Mouse (Mus musculus) embryonic facial prominence, embryonic 11.5 days (tissue): ENCODE results near the gene Rcan1. TPM values are rescaled to one million over a fixed set of nuclear protein-coding genes. Genes with fewer than 3 reads are reported as not detected.

Experiments used
- ATAC-seq: fragments of 200-750 bp; cut with Nextera tagmentation; replicated peaks from 2 replicates; pipeline ENCODE4 v1.8.0; 2017; ENCODE audit warnings: low read depth; ENCODE audit not compliant: insufficient number of reproducible peaks, low FRiP score, low TSS enrichment
- DNase-seq: peaks from one replicate; pipeline ENCODE4 v3.0.0-alpha.2; 2015; ENCODE audit warnings: low spot score
- H3K27ac ChIP-seq: fragments of 300-500 bp; sonication (generic); replicated peaks from 2 replicates; pipeline ENCODE4 v1.5.1; 2014; ENCODE audit warnings: mild to moderate bottlenecking, low read depth, low read length, control low read depth
- H3K27me3 ChIP-seq: fragments of 300-500 bp; sonication (generic); 2 replicates; pipeline ENCODE4 v1.6.1; 2014; ENCODE audit warnings: mild to moderate bottlenecking, low read length, moderate library complexity, mixed read lengths; ENCODE audit not compliant: control insufficient read depth, insufficient read depth
- H3K36me3 ChIP-seq: fragments of 300-500 bp; sonication (generic); replicated peaks from 2 replicates; pipeline ENCODE4 v1.6.1; 2014; ENCODE audit warnings: low read depth, mild to moderate bottlenecking, low read length, moderate library complexity, mixed read lengths; ENCODE audit not compliant: control insufficient read depth, insufficient read depth
- H3K4me1 ChIP-seq: fragments of 300-500 bp; sonication (generic); 2 replicates; pipeline ENCODE4 v1.6.1; 2014; ENCODE audit warnings: low read length, mixed read lengths; ENCODE audit not compliant: control insufficient read depth, insufficient read depth
- H3K4me2 ChIP-seq: fragments of 300-500 bp; sonication (generic); 2 replicates; pipeline ENCODE4 v1.6.1; 2014; ENCODE audit warnings: low read depth, mild to moderate bottlenecking, control low read depth, low read length, moderate library complexity
- H3K4me3 ChIP-seq: fragments of 300-500 bp; sonication (generic); 2 replicates; pipeline ENCODE4 v1.5.1; 2014; ENCODE audit warnings: low read depth, low read length, control low read depth
- H3K9ac ChIP-seq: fragments of 300-500 bp; sonication (generic); replicated peaks from 2 replicates; pipeline ENCODE4 v1.6.1; 2014; ENCODE audit warnings: mild to moderate bottlenecking, control low read depth, low read length
- H3K9me3 ChIP-seq: fragments of 300-500 bp; sonication (generic); replicated peaks from 2 replicates; pipeline ENCODE4 v1.6.1; 2016; ENCODE audit warnings: mild to moderate bottlenecking, low read length, inconsistent platforms, mixed read lengths; ENCODE audit not compliant: control insufficient read depth
- WGBS: fragments of 180-500 bp; shearing (Covaris S2); extraction: QIAGEN DNeasy Blood & Tissue Kit; methylation state at CpG from one replicate; pipeline ENCODE4 v1.1.7; 2014; 5-methylcytosine and 5-hydroxymethylcytosine counted together
- polyA plus RNA-seq: library from polyadenylated mRNA; unstranded; fragments of >200 nt; fragmentation: Nextera tagmentation; extraction: Ambion mirVana; gene quantifications from 2 replicates; pipeline ENCODE4 v1.2.1, GENCODE M21; 2014

The Rcan1 gene
- polyA plus RNA-seq, 1 experiment from 2014 or later, result 36.6 TPM

- no peak overlapping the region for H3K4me2 ChIP-seq
- no peak for DNase-seq
- no peak overlapping the region for H3K27ac ChIP-seq
- 55% methylated on average over 10 of the region's 10 CpGs for WGBS
- H3K36me3 ChIP-seq, result no peaks in the 10 kb centered on the region
- H3K4me3 ChIP-seq, result no peak overlapping the region
- no peaks in the 10 kb centered on the region for H3K4me1 ChIP-seq
- H3K9me3 ChIP-seq, result no peaks in the 10 kb centered on the region
- no peak overlapping the region for H3K9ac ChIP-seq
- ATAC-seq, result no peak
- H3K27me3 ChIP-seq, result no peaks in the 10 kb centered on the region
Measured at GRCm38 (mm10) chr16:92387692-92388091, 83.0 kb downstream of the Rcan1 start.

GRCm38 (mm10) chr16:92385062-92385461 lies 85.6 kb downstream of the Rcan1 start:
- Histone ChIP-seq H3K27ac (no peak overlapping the region), H3K4me1 (no peaks in the 10 kb centered on the region), H3K36me3 (no peaks in the 10 kb centered on the region), H3K4me3 (no peak overlapping the region), H3K9ac (no peak overlapping the region), H3K9me3 (no peaks in the 10 kb centered on the region), H3K4me2 (no peak overlapping the region), H3K27me3 (no peaks in the 10 kb centered on the region)
- 3% methylated on average over 2 of the region's 2 CpGs for WGBS
- ATAC-seq (no peak), DNase-seq (peak; percentile 71)

- Histone ChIP-seq H3K4me3 (no peak overlapping the region), H3K9me3 (no peaks in the 10 kb centered on the region), H3K4me1 (no peaks in the 10 kb centered on the region), H3K36me3 (no peaks in the 10 kb centered on the region), H3K9ac (no peak overlapping the region), H3K27ac (no peak overlapping the region), H3K4me2 (no peak overlapping the region), H3K27me3 (no peaks in the 10 kb centered on the region)
- DNase-seq (no peak), ATAC-seq (no peak)
Measured at GRCm38 (mm10) chr16:92383412-92383811, 87.3 kb downstream of the Rcan1 start.

- Histone ChIP-seq H3K9ac (no peak overlapping the region), H3K9me3 (no peaks in the 10 kb centered on the region), H3K27me3 (no peaks in the 10 kb centered on the region), H3K4me2 (no peak overlapping the region), H3K27ac (no peak overlapping the region), H3K4me3 (no peak overlapping the region), H3K4me1 (no peaks in the 10 kb centered on the region), H3K36me3 (no peaks in the 10 kb centered on the region)
- 68% methylated on average over 6 of the region's 6 CpGs for WGBS
- ATAC-seq (no peak), DNase-seq (no peak)
Measured at GRCm38 (mm10) chr16:92382508-92382907, 88.2 kb downstream of the Rcan1 start.

- H3K27me3 ChIP-seq, result no peaks in the 10 kb centered on the region
- no peak overlapping the region for H3K4me2 ChIP-seq
- no peak for ATAC-seq
- DNase-seq, result no peak
- WGBS, result 73% methylated on average over 6 of the region's 6 CpGs
- no peaks in the 10 kb centered on the region for H3K9me3 ChIP-seq
- H3K27ac ChIP-seq, result no peak overlapping the region
- no peaks in the 10 kb centered on the region for H3K4me1 ChIP-seq
- no peaks in the 10 kb centered on the region for H3K36me3 ChIP-seq
- no peak overlapping the region for H3K4me3 ChIP-seq
- no peak overlapping the region for H3K9ac ChIP-seq
Measured at GRCm38 (mm10) chr16:92381092-92381491, 89.6 kb downstream of the Rcan1 start.

- Histone ChIP-seq H3K9me3 (no peaks in the 10 kb centered on the region), H3K9ac (no peak overlapping the region), H3K4me3 (no peak overlapping the region), H3K27me3 (no peaks in the 10 kb centered on the region), H3K4me1 (no peaks in the 10 kb centered on the region), H3K36me3 (no peaks in the 10 kb centered on the region), H3K27ac (no peak overlapping the region), H3K4me2 (no peak overlapping the region)
- WGBS, result 92% methylated on average over 6 of the region's 6 CpGs
- ATAC-seq (no peak), DNase-seq (no peak)
Measured at GRCm38 (mm10) chr16:92376976-92377375, 93.7 kb downstream of the Rcan1 start.

- ATAC-seq, result no peak
- H3K36me3 ChIP-seq, result no peaks in the 10 kb centered on the region
- no peak for DNase-seq
- no peaks in the 10 kb centered on the region for H3K9me3 ChIP-seq
- no peak overlapping the region for H3K4me3 ChIP-seq
- H3K27me3 ChIP-seq, result no peaks in the 10 kb centered on the region
- H3K4me1 ChIP-seq, result peaks cover 2% of the 10 kb centered on the region; the same call in 1 of the 2 replicates
- H3K4me2 ChIP-seq, result no peak overlapping the region
- no peak overlapping the region for H3K9ac ChIP-seq
- no peak overlapping the region for H3K27ac ChIP-seq
- 54% methylated on average over 5 of the region's 5 CpGs for WGBS
Measured at GRCm38 (mm10) chr16:92371623-92372022, 99.0 kb downstream of the Rcan1 start.

GRCm38 (mm10) chr16:92369260-92369659 lies 101.4 kb downstream of the Rcan1 start:
- Histone ChIP-seq H3K9me3 (no peaks in the 10 kb centered on the region), H3K4me3 (no peak overlapping the region), H3K4me1 (peaks cover 2% of the 10 kb centered on the region; the same call in 1 of the 2 replicates), H3K27ac (no peak overlapping the region), H3K4me2 (no peak overlapping the region), H3K9ac (no peak overlapping the region), H3K27me3 (no peaks in the 10 kb centered on the region), H3K36me3 (no peaks in the 10 kb centered on the region)
- DNase-seq, result peak; percentile 44
- 0 out of 2 replicates have a peak, but pooled peaks have one; percentile 23 for ATAC-seq
- 52% methylated on average over 2 of the region's 2 CpGs for WGBS
